Mouse (Mus musculus) hindbrain, embryonic 16.5 days (tissue): ENCODE measurements around the gene Csgalnact2. TPM values are rescaled to one million over a fixed set of nuclear protein-coding genes. Genes with fewer than 3 reads are reported as not detected.

ENCODE experiments used
- ATAC-seq: fragments of 200-750 bp; cut with Nextera tagmentation; 2 replicates; pipeline ENCODE4 v1.8.0; 2017; ENCODE audit warnings: moderate TSS enrichment, moderate library complexity
- H3K27ac ChIP-seq: fragments of 300-500 bp; sonication (generic); 2 replicates; pipeline ENCODE4 v1.5.1; 2014; ENCODE audit warnings: low read depth, mild to moderate bottlenecking, control low read depth, low read length, moderate library complexity
- H3K27me3 ChIP-seq: fragments of 300-500 bp; sonication (generic); replicated peaks from 2 replicates; pipeline ENCODE4 v1.6.1; 2014; ENCODE audit warnings: low read length; ENCODE audit not compliant: control insufficient read depth, insufficient read depth
- H3K36me3 ChIP-seq: fragments of 300-500 bp; sonication (generic); 2 replicates; pipeline ENCODE4 v1.6.1; 2014; ENCODE audit warnings: mild to moderate bottlenecking, low read length, moderate library complexity, mixed read lengths; ENCODE audit not compliant: control insufficient read depth, insufficient read depth
- H3K4me1 ChIP-seq: fragments of 300-500 bp; sonication (generic); 2 replicates; pipeline ENCODE4 v1.6.1; 2014; ENCODE audit warnings: low read depth, low read length; ENCODE audit not compliant: control insufficient read depth, insufficient read depth
- H3K4me2 ChIP-seq: fragments of 300-500 bp; sonication (generic); 2 replicates; pipeline ENCODE4 v1.6.1; 2014; ENCODE audit warnings: mild to moderate bottlenecking, low read length, control low read depth, moderate library complexity
- H3K4me3 ChIP-seq: fragments of 300-500 bp; sonication (generic); 2 replicates; pipeline ENCODE4 v1.5.1; 2014; ENCODE audit warnings: mild to moderate bottlenecking, low read length, control low read depth, moderate library complexity
- H3K9ac ChIP-seq: fragments of 300-500 bp; sonication (generic); 2 replicates; pipeline ENCODE4 v1.6.1; 2014; ENCODE audit warnings: low read depth, mild to moderate bottlenecking, control low read depth, low read length, moderate library complexity
- H3K9me3 ChIP-seq: fragments of 300-500 bp; sonication (generic); 2 replicates; pipeline ENCODE4 v1.6.1; 2014; ENCODE audit warnings: mild to moderate bottlenecking, low read length, moderate library complexity; ENCODE audit not compliant: control insufficient read depth
- WGBS: fragments of 180-500 bp; shearing (Covaris S2); extraction: QIAGEN DNeasy Blood & Tissue Kit; methylation state at CpG from one replicate; pipeline ENCODE4 v1.1.7; 2014; 5-methylcytosine and 5-hydroxymethylcytosine counted together
- polyA plus RNA-seq: library from polyadenylated mRNA; unstranded; fragments of >200 nt; fragmentation: Nextera tagmentation; extraction: Ambion mirVana; gene quantifications from 2 replicates; pipeline ENCODE4 v1.2.1, GENCODE M21; 2015

Gene Csgalnact2
- 10.7 and 10.9 TPM in 2 replicates for polyA plus RNA-seq

DNA sequence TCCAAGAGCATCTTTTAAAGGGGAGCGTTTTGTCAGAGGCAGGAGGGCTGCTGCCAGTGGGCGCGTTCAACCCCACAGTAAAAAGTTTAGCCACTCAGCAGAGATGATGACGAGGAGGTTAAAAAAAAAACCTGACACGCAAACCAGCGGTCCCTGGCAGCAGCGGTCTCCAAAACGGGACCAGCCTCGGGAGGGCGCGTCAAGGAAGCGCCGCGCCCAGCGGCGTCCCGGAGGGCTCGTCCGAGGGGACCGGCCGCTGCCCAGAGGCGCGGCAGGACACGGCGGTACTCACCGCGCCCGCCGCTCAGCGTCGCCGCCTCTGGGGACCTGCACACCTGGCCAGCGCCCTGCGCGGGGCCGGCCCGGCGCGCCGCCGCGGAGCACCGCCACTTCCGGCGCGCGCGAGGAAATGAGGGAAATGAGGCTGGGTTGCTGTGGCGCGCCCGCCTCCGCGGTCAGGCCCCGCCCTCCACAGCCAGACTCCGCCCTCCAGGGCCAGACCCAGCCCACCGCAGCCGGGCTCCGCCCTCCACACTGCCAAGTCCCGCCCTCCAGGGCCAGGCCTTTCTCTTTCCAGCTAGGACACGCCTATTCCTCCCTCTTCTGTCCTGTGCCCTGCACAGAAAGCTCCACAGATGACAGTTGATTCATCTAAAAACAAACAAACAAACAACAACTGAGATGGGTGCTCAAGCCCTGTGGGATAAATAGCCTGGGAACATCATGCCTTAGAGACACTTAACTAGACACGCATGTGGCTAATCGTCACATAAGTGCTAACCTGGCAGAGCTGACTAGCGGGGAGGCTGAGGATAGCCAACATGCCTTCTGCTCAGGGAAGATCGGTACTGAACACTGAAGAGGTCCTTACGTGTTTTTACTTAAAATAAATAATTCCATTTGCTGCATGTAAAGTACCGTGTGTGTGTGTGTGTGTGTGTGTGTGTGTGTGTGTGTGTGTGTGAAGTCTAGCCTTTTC lies at the start of gene Csgalnact2:
TSS of gene Csgalnact2 (minus strand) at position 410 of the 979 bp plus-strand sequence.
- ATAC-seq, result peak; percentile 99
- Histone ChIP-seq H3K9ac (peak within 1 kb of the TSS; percentile 90), H3K4me2 (peak within 1 kb of the TSS; percentile 85), H3K4me3 (peak within 1 kb of the TSS; percentile 86), H3K4me1 (0 out of 2 replicates have a peak, but pooled peaks cover 3% of the 10 kb centered on the region), H3K9me3 (no peaks in the 10 kb centered on the region), H3K27ac (peak within 1 kb of the TSS; percentile 85), H3K27me3 (no peaks in the 10 kb centered on the region), H3K36me3 (no peaks in the 10 kb centered on the region)
- 6% methylated on average over 54 of the region's 66 CpGs for WGBS

DNA sequence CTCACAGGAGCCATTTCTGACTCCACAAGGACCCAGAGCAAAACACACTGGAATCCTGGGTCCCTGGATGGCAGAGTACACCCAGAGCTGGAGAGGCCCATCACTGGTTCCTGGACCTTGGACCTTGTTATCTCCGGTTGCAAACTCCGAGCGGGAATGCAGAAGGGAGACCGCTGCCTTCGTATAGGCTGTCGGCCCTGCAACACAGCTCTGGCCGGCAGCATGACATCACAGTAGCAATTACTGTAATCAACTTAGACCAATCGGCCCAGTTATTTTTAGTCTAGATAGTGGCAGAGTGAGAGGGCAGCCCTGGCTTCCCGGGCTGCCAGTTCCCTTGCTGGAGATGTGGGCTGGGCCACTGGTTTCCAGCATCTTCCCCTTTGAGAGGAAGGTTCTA lies 49.7 kb upstream of the Csgalnact2 start:
- Histone ChIP-seq H3K27ac (no peak overlapping the region), H3K4me3 (no peak overlapping the region), H3K27me3 (no peaks in the 10 kb centered on the region), H3K9ac (no peak overlapping the region), H3K4me1 (no peaks in the 10 kb centered on the region), H3K9me3 (no peaks in the 10 kb centered on the region), H3K36me3 (no peaks in the 10 kb centered on the region), H3K4me2 (no peak overlapping the region)
- ATAC-seq, result no peak
- WGBS, result 90% methylated on average over 9 of the region's 9 CpGs

DNA sequence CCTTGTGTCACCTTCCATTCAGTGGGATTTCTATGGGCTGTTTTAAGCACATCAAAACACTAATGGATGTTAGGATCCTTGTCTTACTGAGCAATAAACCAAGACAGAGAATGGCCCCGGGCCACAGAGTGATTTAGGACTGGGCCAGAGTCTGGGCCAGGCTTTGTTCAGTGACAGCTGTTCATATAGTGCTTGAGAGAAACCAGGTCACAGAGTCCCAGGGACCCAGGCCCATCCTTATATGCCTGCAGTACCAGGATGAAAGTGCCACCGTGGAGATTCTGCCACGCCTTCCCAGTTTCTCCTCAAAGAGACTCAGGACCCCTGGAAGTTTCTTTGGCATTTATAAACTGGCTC lies 48.3 kb upstream of the Csgalnact2 start:
- 61% methylated on average over 3 of the region's 3 CpGs for WGBS
- no peaks in the 10 kb centered on the region for H3K27me3 ChIP-seq
- no peak overlapping the region for H3K27ac ChIP-seq
- ATAC-seq, result no peak
- H3K4me2 ChIP-seq, result no peak overlapping the region
- H3K36me3 ChIP-seq, result no peaks in the 10 kb centered on the region
- no peak overlapping the region for H3K9ac ChIP-seq
- no peaks in the 10 kb centered on the region for H3K9me3 ChIP-seq
- H3K4me3 ChIP-seq, result no peak overlapping the region
- H3K4me1 ChIP-seq, result no peaks in the 10 kb centered on the region

DNA sequence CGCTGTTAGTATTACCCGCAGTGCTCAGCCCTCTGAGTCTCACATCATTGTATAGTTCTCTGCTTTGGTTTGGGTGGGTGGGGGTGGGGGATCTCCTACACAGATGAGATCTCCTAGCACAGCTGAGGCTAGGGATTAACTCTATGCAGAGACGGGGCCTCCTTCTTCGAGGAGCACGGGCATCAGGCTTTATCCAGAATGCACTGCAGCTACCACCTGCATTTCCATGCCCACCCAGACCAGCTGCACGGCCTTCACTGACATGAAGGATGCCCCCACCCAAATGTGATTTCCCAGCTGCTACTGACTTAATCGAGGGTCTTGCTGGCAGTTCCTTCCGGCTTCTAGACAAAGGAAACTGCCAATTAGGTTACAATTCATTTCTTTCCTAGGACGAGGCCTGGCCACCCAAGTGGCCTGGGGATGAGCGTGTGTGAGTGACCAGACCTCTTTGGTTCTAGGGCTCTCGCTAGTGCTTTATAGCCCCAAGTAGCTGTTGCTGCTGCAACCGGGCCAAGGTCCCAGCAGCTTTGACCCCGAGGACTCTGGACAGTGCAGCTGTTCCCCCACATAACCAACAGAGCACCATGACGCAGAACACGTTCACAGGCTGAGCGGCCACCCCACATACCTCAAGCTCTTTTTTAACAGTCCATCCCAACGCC lies 47.8 kb upstream of the Csgalnact2 start:
- Histone ChIP-seq H3K4me1 (no peaks in the 10 kb centered on the region), H3K4me3 (no peak overlapping the region), H3K36me3 (no peaks in the 10 kb centered on the region), H3K9me3 (no peaks in the 10 kb centered on the region), H3K27ac (no peak overlapping the region), H3K4me2 (no peak overlapping the region), H3K9ac (no peak overlapping the region), H3K27me3 (no peaks in the 10 kb centered on the region)
- WGBS, result 58% methylated on average over 17 of the region's 17 CpGs
- ATAC-seq, result no peak

DNA sequence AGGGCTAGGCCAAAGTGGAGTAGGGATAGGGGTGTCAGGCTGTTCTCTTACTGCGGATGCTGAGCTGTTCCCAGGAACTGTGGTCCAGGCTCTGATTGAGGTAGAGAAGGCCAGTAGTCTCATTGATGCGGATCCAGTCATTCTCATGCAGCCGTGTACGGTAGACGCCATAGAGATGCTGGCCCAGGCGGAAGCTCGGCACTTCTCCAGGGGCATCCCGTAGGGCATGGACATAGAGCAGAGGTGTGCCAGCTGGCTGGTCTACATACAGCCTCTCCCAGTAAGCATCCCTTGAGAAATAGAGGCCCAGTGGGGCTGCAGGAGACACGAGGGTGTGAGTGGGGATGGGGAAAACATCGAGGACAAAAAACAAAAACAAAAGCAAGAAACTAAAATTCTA lies 45.2 kb upstream of the Csgalnact2 start:
- 88% methylated on average over 10 of the region's 10 CpGs for WGBS
- Histone ChIP-seq H3K4me3 (no peak overlapping the region), H3K9me3 (no peaks in the 10 kb centered on the region), H3K27ac (no peak overlapping the region), H3K27me3 (no peaks in the 10 kb centered on the region), H3K9ac (no peak overlapping the region), H3K4me1 (no peaks in the 10 kb centered on the region), H3K4me2 (no peak overlapping the region), H3K36me3 (no peaks in the 10 kb centered on the region)
- no peak for ATAC-seq

DNA sequence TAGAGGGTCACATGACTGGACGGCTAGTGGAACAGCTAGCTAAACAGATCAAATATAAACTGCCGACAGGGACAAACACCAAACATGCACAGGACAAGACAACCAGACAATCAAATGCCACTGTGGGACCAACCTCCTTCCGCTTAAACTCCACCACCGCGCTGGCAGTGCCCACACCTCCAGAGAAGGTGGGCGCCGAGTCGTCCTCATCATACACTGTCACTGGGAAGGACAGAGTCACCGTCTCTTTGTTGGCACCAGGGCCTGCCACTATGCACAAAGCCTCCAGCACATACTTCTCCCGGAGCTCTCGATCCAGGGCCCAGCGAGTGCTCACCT lies 41.1 kb upstream of the Csgalnact2 start:
- Histone ChIP-seq H3K27me3 (no peaks in the 10 kb centered on the region), H3K4me2 (peak overlapping the region; percentile 15; the same call in 1 of the 2 replicates), H3K9me3 (no peaks in the 10 kb centered on the region), H3K9ac (no peak overlapping the region), H3K36me3 (no peaks in the 10 kb centered on the region), H3K27ac (no peak overlapping the region), H3K4me1 (no peaks in the 10 kb centered on the region), H3K4me3 (no peak overlapping the region)
- no peak for ATAC-seq
- WGBS, result 70% methylated on average over 12 of the region's 12 CpGs

DNA sequence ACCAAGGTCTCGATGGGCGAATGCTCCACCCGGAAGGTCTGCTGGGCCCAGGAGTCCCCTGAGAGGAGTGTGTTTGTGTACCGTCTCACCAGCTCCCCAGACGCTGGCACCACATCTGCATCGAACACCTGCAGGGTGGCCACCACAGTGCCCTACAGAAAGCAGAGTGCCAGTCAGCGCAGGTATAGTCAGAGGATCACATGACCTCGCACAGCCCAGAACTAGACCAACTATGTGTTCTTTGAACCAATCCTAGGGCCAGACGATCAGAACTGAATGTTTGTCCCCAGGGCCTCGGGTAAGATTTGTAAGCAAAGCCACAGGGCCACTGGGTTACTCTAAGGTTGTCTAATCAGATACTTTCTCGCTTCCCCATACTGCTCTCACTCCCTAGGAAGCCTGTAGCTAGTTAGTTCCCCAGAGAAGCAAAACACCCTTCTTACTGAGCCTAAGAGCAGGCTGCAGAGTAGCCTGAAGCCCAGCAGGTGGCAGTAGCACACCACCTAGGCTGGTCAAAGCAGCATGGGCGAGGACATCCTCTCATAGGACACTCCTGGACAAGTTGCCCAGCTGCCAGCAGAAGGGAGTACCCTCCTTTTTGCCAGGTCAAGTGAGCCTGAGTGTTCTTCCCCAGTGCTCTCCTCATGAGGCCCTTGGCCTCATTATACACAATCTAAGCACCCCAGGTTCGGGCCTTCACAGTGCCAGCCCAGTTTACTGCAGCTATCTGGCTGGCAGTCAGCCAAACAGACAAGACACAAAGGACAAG lies 40.6 kb upstream of the Csgalnact2 start:
- peak; percentile 91 for ATAC-seq
- H3K9ac ChIP-seq, result no peak overlapping the region
- no peaks in the 10 kb centered on the region for H3K36me3 ChIP-seq
- H3K4me2 ChIP-seq, result peak overlapping the region; percentile 15; the same call in 1 of the 2 replicates
- no peak overlapping the region for H3K27ac ChIP-seq
- no peaks in the 10 kb centered on the region for H3K27me3 ChIP-seq
- no peaks in the 10 kb centered on the region for H3K9me3 ChIP-seq
- H3K4me1 ChIP-seq, result no peaks in the 10 kb centered on the region
- 61% methylated on average over 13 of the region's 13 CpGs for WGBS
- H3K4me3 ChIP-seq, result no peak overlapping the region

DNA sequence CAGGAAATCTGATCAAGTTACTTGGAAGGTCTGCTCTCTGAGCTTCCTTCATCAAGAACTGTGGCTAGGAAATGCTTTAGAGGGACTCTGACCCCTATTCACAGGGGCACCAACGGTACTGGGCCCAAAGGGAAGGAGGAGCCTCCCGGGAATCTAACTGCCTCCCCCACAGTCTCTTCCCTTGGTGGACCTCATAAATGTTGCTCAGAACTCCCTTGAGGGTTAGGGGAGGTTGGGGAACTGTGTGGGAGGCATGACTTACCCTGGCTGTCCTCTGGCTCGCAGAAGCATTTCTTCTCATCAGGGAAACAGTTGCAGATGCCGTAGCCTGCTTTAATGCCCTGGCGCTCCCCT lies 35.0 kb upstream of the Csgalnact2 start:
- no peaks in the 10 kb centered on the region for H3K9me3 ChIP-seq
- no peak overlapping the region for H3K27ac ChIP-seq
- H3K36me3 ChIP-seq, result no peaks in the 10 kb centered on the region
- H3K4me2 ChIP-seq, result no peak overlapping the region
- no peaks in the 10 kb centered on the region for H3K4me1 ChIP-seq
- no peak overlapping the region for H3K9ac ChIP-seq
- no peaks in the 10 kb centered on the region for H3K27me3 ChIP-seq
- 83% methylated on average over 5 of the region's 5 CpGs for WGBS
- H3K4me3 ChIP-seq, result no peak overlapping the region
- no peak for ATAC-seq
